Mouse (Mus musculus) bone marrow, adult 2 months (tissue): ENCODE measurements around the gene Smg1. TPM values are rescaled to one million over a fixed set of nuclear protein-coding genes. Genes with fewer than 3 reads are reported as not detected.
A peak's percentile ranks its signal among the peaks of the same experiment; 100 is the strongest.

Source experiments
- H3K27ac ChIP-seq: fragments of 200-500 bp; 2 replicates; pipeline ENCODE4 v1.5.1; 2012; ENCODE audit warnings: low read depth, mild to moderate bottlenecking, control low read depth, inconsistent platforms, low read length; ENCODE audit not compliant: control insufficient read depth, poor library complexity, insufficient read depth
- H3K4me1 ChIP-seq: fragments of 200-500 bp; 2 replicates; pipeline ENCODE4 v1.6.1; 2011; ENCODE audit warnings: low read length; ENCODE audit not compliant: control insufficient read depth, insufficient read depth
- H3K4me3 ChIP-seq: fragments of 200-500 bp; replicated peaks from 2 replicates; pipeline ENCODE3; 2011; ENCODE audit warnings: mild to moderate bottlenecking, low read depth, low read length, control low read depth; ENCODE audit not compliant: control insufficient read depth
- CTCF ChIP-seq: fragments of 200-500 bp; IDR thresholded peaks from 2 replicates; pipeline ENCODE4 v1.5.1; 2011; ENCODE audit warnings: low read length, control low read depth; ENCODE audit not compliant: control insufficient read depth, insufficient read depth
- POLR2A ChIP-seq: fragments of 200-500 bp; IDR thresholded peaks from 2 replicates; pipeline ENCODE4 v1.6.1; 2011; ENCODE audit warnings: low read depth, mild to moderate bottlenecking, control low read depth, low read length, borderline replicate concordance; ENCODE audit not compliant: control insufficient read depth
- WGBS: fragments of 180-500 bp; shearing (Covaris S2); methylation state at CpG from one replicate; pipeline ENCODE4 v1.1.7; 2018; 5-methylcytosine and 5-hydroxymethylcytosine counted together
- polyA plus RNA-seq: library from polyadenylated mRNA; stranded (reverse); fragments of >200 nt; gene quantifications from 2 replicates; pipeline ENCODE4 v1.2.4, GENCODE M21; 2011; ENCODE audit warnings: low replicate concordance; ENCODE audit not compliant: missing spikeins, insufficient read depth, insufficient read length

The Smg1 gene
- polyA plus RNA-seq, 1 experiment = 18.2 TPM

- WGBS = 79% methylated on average over 7 of the region's 7 CpGs
- Histone ChIP-seq H3K4me1 (peaks cover 5% of the 10 kb centered on the region), H3K4me3 (no peak overlapping the region), H3K27ac (0 out of 2 replicates have a peak overlapping the region, but pooled peaks have one; percentile 9)
- TF ChIP-seq POLR2A = no peak
- TF ChIP-seq CTCF = no peak
Measured at GRCm38 (mm10) chr7:118274169-118274568, 30.7 kb upstream of the Smg1 start.

GRCm38 (mm10) chr7:118266099-118266498 is 22.6 kb upstream of the Smg1 start:
- TF ChIP-seq CTCF (no peak), POLR2A (no peak)
- Histone ChIP-seq H3K4me3 (no peak overlapping the region), H3K4me1 (no peaks in the 10 kb centered on the region; the same call in 1 of the 2 replicates), H3K27ac (no peak overlapping the region)
- 61% methylated on average over 6 of the region's 6 CpGs for WGBS

GRCm38 (mm10) chr7:118263606-118264005 is 20.1 kb upstream of the Smg1 start:
- 67% methylated on average over 1 of the region's 1 CpGs for WGBS
- H3K4me3 ChIP-seq = no peak overlapping the region
- no peaks in the 10 kb centered on the region; the same call in 1 of the 2 replicates for H3K4me1 ChIP-seq
- TF ChIP-seq POLR2A (no peak), CTCF (no peak)
- H3K27ac ChIP-seq = no peak overlapping the region

- no peak for TF ChIP-seq POLR2A
- TF ChIP-seq CTCF = no peak
- H3K4me3 ChIP-seq = no peak overlapping the region
- WGBS = 75% methylated on average over 5 of the region's 5 CpGs
Measured at GRCm38 (mm10) chr7:118262409-118262808, 18.9 kb upstream of the Smg1 start.

GRCm38 (mm10) chr7:118259676-118260305 is 16.3 kb upstream of the Smg1 start:
- Histone ChIP-seq H3K27ac (no peak overlapping the region), H3K4me3 (no peak overlapping the region), H3K4me1 (no peaks in the 10 kb centered on the region)
- WGBS = 79% methylated on average over 7 of the region's 7 CpGs
- TF ChIP-seq POLR2A (no peak), CTCF (no peak)

More at GRCm38 (mm10) chr7:118262409-118262808, 18.9 kb upstream of the Smg1 start:
- H3K27ac ChIP-seq = no peak overlapping the region
- no peaks in the 10 kb centered on the region; the same call in 1 of the 2 replicates for H3K4me1 ChIP-seq

- TF ChIP-seq POLR2A (no peak), CTCF (no peak)
- no peak overlapping the region for H3K27ac ChIP-seq
- H3K4me3 ChIP-seq = no peak overlapping the region
- H3K4me1 ChIP-seq = peaks cover 1% of the 10 kb centered on the region
Measured at GRCm38 (mm10) chr7:118258451-118258850, 15.0 kb upstream of the Smg1 start.

- 91% methylated on average over 6 of the region's 6 CpGs for WGBS
- H3K4me1 ChIP-seq = peaks cover 1% of the 10 kb centered on the region
- no peak overlapping the region for H3K27ac ChIP-seq
- TF ChIP-seq CTCF = no peak
- no peak for TF ChIP-seq POLR2A
- no peak overlapping the region for H3K4me3 ChIP-seq
Measured at GRCm38 (mm10) chr7:118256740-118257139, 13.3 kb upstream of the Smg1 start.

- peaks cover 3% of the 10 kb centered on the region for H3K4me1 ChIP-seq
- no peak overlapping the region for H3K4me3 ChIP-seq
- 34% methylated on average over 8 of the region's 8 CpGs for WGBS
- no peak overlapping the region for H3K27ac ChIP-seq
- TF ChIP-seq CTCF (no peak), POLR2A (no peak)
Measured at GRCm38 (mm10) chr7:118254460-118254859, 11.0 kb upstream of the Smg1 start.
